Mouse (Mus musculus): ENCODE measurements around the gene Calhm1. TPM values are rescaled to one million over a fixed set of nuclear protein-coding genes. Genes with fewer than 3 reads are reported as not detected.
A peak's percentile ranks its signal among the peaks of the same experiment; 100 is the strongest.

Gene Calhm1
- polyA plus RNA-seq, 1 experiment from 2014 or later: not detected

GRCm38 (mm10) chr19:47130551-47131125 is 13.4 kb downstream of the Calhm1 start:
- Histone ChIP-seq H3K4me3 (ENCODE audit: low read depth, low read length) (no peak overlapping the region), H3K36me3 (ENCODE audit: control insufficient read depth, insufficient read depth, low read length) (peaks cover 83% of the 10 kb centered on the region), H3K27ac (replicated peaks; ENCODE audit: low read depth, low read length) (no peak overlapping the region), H3K4me2 (ENCODE audit: low read depth, low read length) (no peak overlapping the region), H3K9ac (ENCODE audit: low read depth, low read length) (no peak overlapping the region), H3K4me1 (ENCODE audit: control insufficient read depth, insufficient read depth, low read length) (no peaks in the 10 kb centered on the region), H3K27me3 (replicated peaks; ENCODE audit: control insufficient read depth, insufficient read depth, low read length) (no peaks in the 10 kb centered on the region), H3K9me3 (ENCODE audit: control insufficient read depth, low read length) (no peaks in the 10 kb centered on the region)
- ATAC-seq (ENCODE audit: low read depth): no peak
- no peak for DNase-seq (ENCODE audit: low spot score)
- WGBS: 95% methylated on average over 15 of the region's 15 CpGs

- DNase-seq (ENCODE audit: low spot score): no peak
- WGBS: 93% methylated on average over 11 of the region's 11 CpGs
- no peaks in the 10 kb centered on the region for H3K4me1 ChIP-seq (ENCODE audit: control insufficient read depth, insufficient read depth, low read length)
Measured at GRCm38 (mm10) chr19:47128835-47129234, 15.2 kb downstream of the Calhm1 start.

GRCm38 (mm10) chr19:47128164-47128563 is 15.9 kb downstream of the Calhm1 start:
- Histone ChIP-seq H3K4me1 (ENCODE audit: control insufficient read depth, insufficient read depth, low read length) (no peaks in the 10 kb centered on the region), H3K27me3 (replicated peaks; ENCODE audit: control insufficient read depth, insufficient read depth, low read length) (no peaks in the 10 kb centered on the region), H3K9me3 (ENCODE audit: control insufficient read depth, low read length) (no peaks in the 10 kb centered on the region), H3K4me3 (ENCODE audit: low read depth, low read length) (no peak overlapping the region), H3K36me3 (ENCODE audit: control insufficient read depth, insufficient read depth, low read length) (peaks cover 82% of the 10 kb centered on the region), H3K27ac (replicated peaks; ENCODE audit: low read depth, low read length) (no peak overlapping the region), H3K4me2 (ENCODE audit: low read depth, low read length) (no peak overlapping the region), H3K9ac (ENCODE audit: low read depth, low read length) (no peak overlapping the region)
- 96% methylated on average over 8 of the region's 10 CpGs for WGBS
- ATAC-seq (ENCODE audit: low read depth) (no peak), DNase-seq (ENCODE audit: low spot score) (no peak)

More at GRCm38 (mm10) chr19:47128835-47129234, 15.2 kb downstream of the Calhm1 start:
- no peak overlapping the region for H3K4me2 ChIP-seq (ENCODE audit: low read depth, low read length)
- peaks cover 84% of the 10 kb centered on the region for H3K36me3 ChIP-seq (ENCODE audit: control insufficient read depth, insufficient read depth, low read length)
- H3K27me3 ChIP-seq (replicated peaks; ENCODE audit: control insufficient read depth, insufficient read depth, low read length): no peaks in the 10 kb centered on the region
- H3K27ac ChIP-seq (replicated peaks; ENCODE audit: low read depth, low read length): no peak overlapping the region
- no peaks in the 10 kb centered on the region for H3K9me3 ChIP-seq (ENCODE audit: control insufficient read depth, low read length)
- no peak overlapping the region for H3K9ac ChIP-seq (ENCODE audit: low read depth, low read length)
- H3K4me3 ChIP-seq (ENCODE audit: low read depth, low read length): no peak overlapping the region
- ATAC-seq (ENCODE audit: low read depth): no peak

GRCm38 (mm10) chr19:47122802-47123201 is 21.3 kb downstream of the Calhm1 start:
- Histone ChIP-seq H3K9me3 (ENCODE audit: control insufficient read depth, low read length) (no peaks in the 10 kb centered on the region), H3K4me1 (ENCODE audit: control insufficient read depth, insufficient read depth, low read length) (no peaks in the 10 kb centered on the region), H3K27me3 (replicated peaks; ENCODE audit: control insufficient read depth, insufficient read depth, low read length) (no peaks in the 10 kb centered on the region), H3K4me2 (ENCODE audit: low read depth, low read length) (no peak overlapping the region), H3K36me3 (ENCODE audit: control insufficient read depth, insufficient read depth, low read length) (peaks cover 66% of the 10 kb centered on the region), H3K9ac (ENCODE audit: low read depth, low read length) (no peak overlapping the region), H3K27ac (replicated peaks; ENCODE audit: low read depth, low read length) (no peak overlapping the region), H3K4me3 (ENCODE audit: low read depth, low read length) (no peak overlapping the region)
- ATAC-seq (ENCODE audit: low read depth) (no peak; the same call in 1 of the 2 replicates), DNase-seq (ENCODE audit: low spot score) (peak; percentile 36)
- 29% methylated on average over 2 of the region's 2 CpGs for WGBS

GRCm38 (mm10) chr19:47121054-47121453 is 23.0 kb downstream of the Calhm1 start:
- Histone ChIP-seq H3K36me3 (ENCODE audit: control insufficient read depth, insufficient read depth, low read length) (peaks cover 68% of the 10 kb centered on the region), H3K4me2 (ENCODE audit: low read depth, low read length) (no peak overlapping the region), H3K9ac (ENCODE audit: low read depth, low read length) (no peak overlapping the region), H3K27me3 (replicated peaks; ENCODE audit: control insufficient read depth, insufficient read depth, low read length) (no peaks in the 10 kb centered on the region), H3K9me3 (ENCODE audit: control insufficient read depth, low read length) (no peaks in the 10 kb centered on the region), H3K27ac (replicated peaks; ENCODE audit: low read depth, low read length) (no peak overlapping the region), H3K4me3 (ENCODE audit: low read depth, low read length) (no peak overlapping the region), H3K4me1 (ENCODE audit: control insufficient read depth, insufficient read depth, low read length) (no peaks in the 10 kb centered on the region)
- DNase-seq (ENCODE audit: low spot score) (peak; percentile 55), ATAC-seq (ENCODE audit: low read depth) (0 out of 2 replicates have a peak, but pooled peaks have one; percentile 30)
- WGBS: 40% methylated on average over 4 of the region's 4 CpGs

GRCm38 (mm10) chr19:47118634-47119033 is 25.4 kb downstream of the Calhm1 start:
- Histone ChIP-seq H3K4me3 (ENCODE audit: low read depth, low read length) (no peak overlapping the region), H3K36me3 (ENCODE audit: control insufficient read depth, insufficient read depth, low read length) (peaks cover 75% of the 10 kb centered on the region), H3K27me3 (replicated peaks; ENCODE audit: control insufficient read depth, insufficient read depth, low read length) (no peaks in the 10 kb centered on the region), H3K4me2 (ENCODE audit: low read depth, low read length) (no peak overlapping the region), H3K27ac (replicated peaks; ENCODE audit: low read depth, low read length) (no peak overlapping the region), H3K4me1 (ENCODE audit: control insufficient read depth, insufficient read depth, low read length) (no peaks in the 10 kb centered on the region), H3K9ac (ENCODE audit: low read depth, low read length) (no peak overlapping the region), H3K9me3 (ENCODE audit: control insufficient read depth, low read length) (no peaks in the 10 kb centered on the region)
- DNase-seq (ENCODE audit: low spot score) (no peak), ATAC-seq (ENCODE audit: low read depth) (no peak)
- 89% methylated on average over 2 of the region's 2 CpGs for WGBS

GRCm38 (mm10) chr19:47104641-47105271 is 39.3 kb downstream of the Calhm1 start:
- no peak overlapping the region for H3K4me3 ChIP-seq (ENCODE audit: low read depth, low read length)
- no peaks in the 10 kb centered on the region for H3K4me1 ChIP-seq (ENCODE audit: control insufficient read depth, insufficient read depth, low read length)
- no peaks in the 10 kb centered on the region for H3K27me3 ChIP-seq (replicated peaks; ENCODE audit: control insufficient read depth, insufficient read depth, low read length)
- H3K9me3 ChIP-seq (ENCODE audit: control insufficient read depth, low read length): no peaks in the 10 kb centered on the region
- H3K9ac ChIP-seq (ENCODE audit: low read depth, low read length): no peak overlapping the region
- WGBS: 93% methylated on average over 9 of the region's 9 CpGs
- no peak for ATAC-seq (ENCODE audit: low read depth)
- H3K27ac ChIP-seq (replicated peaks; ENCODE audit: low read depth, low read length): no peak overlapping the region
- no peak overlapping the region for H3K4me2 ChIP-seq (ENCODE audit: low read depth, low read length)
- H3K36me3 ChIP-seq (ENCODE audit: control insufficient read depth, insufficient read depth, low read length): peaks cover 99% of the 10 kb centered on the region
- DNase-seq (ENCODE audit: low spot score): no peak

- no peak for ATAC-seq (ENCODE audit: low read depth)
- no peak overlapping the region for H3K9ac ChIP-seq (ENCODE audit: low read depth, low read length)
- H3K9me3 ChIP-seq (ENCODE audit: control insufficient read depth, low read length): no peaks in the 10 kb centered on the region
- no peak overlapping the region for H3K27ac ChIP-seq (replicated peaks; ENCODE audit: low read depth, low read length)
- DNase-seq (ENCODE audit: low spot score): no peak
- 95% methylated on average over 5 of the region's 5 CpGs for WGBS
- no peaks in the 10 kb centered on the region for H3K27me3 ChIP-seq (replicated peaks; ENCODE audit: control insufficient read depth, insufficient read depth, low read length)
- H3K4me1 ChIP-seq (ENCODE audit: control insufficient read depth, insufficient read depth, low read length): no peaks in the 10 kb centered on the region
- H3K4me3 ChIP-seq (ENCODE audit: low read depth, low read length): no peak overlapping the region
- no peak overlapping the region for H3K4me2 ChIP-seq (ENCODE audit: low read depth, low read length)
- H3K36me3 ChIP-seq (ENCODE audit: control insufficient read depth, insufficient read depth, low read length): peaks cover 97% of the 10 kb centered on the region
Measured at GRCm38 (mm10) chr19:47101080-47101479, 43.0 kb downstream of the Calhm1 start.

Measured in embryonic facial prominence, embryonic 14.5 days (tissue).